Mouse (Mus musculus): ENCODE measurements around the gene Homer3. TPM values are rescaled to one million over a fixed set of nuclear protein-coding genes. Genes with fewer than 3 reads are reported as not detected.
A peak's percentile ranks its signal among the peaks of the same experiment; 100 is the strongest.

Gene Homer3
- polyA plus RNA-seq, 1 experiment from 2014 or later = 48.4 TPM

GRCm38 (mm10) chr8:70316511-70317504 is 34.2 kb downstream of the Homer3 start:
- 19% methylated on average over 15 of the region's 15 CpGs for WGBS

GRCm38 (mm10) chr8:70317872-70318271 is 35.2 kb downstream of the Homer3 start:
- H3K27ac ChIP-seq (ENCODE audit: poor library complexity, severe bottlenecking) = no peak overlapping the region
- ATAC-seq (ENCODE audit: insufficient number of reproducible peaks, low FRiP score) = no peak

More at GRCm38 (mm10) chr8:70316511-70317504, 34.2 kb downstream of the Homer3 start:
- Histone ChIP-seq H3K27me3 (replicated peaks) (peaks cover 13% of the 10 kb centered on the region; the same call in 1 of the 2 replicates), H3K9ac (peak overlapping the region; percentile 68), H3K4me1 (replicated peaks) (peaks cover 25% of the 10 kb centered on the region), H3K4me3 (peak overlapping the region; percentile 63), H3K36me3 (peaks cover 22% of the 10 kb centered on the region), H3K27ac (ENCODE audit: poor library complexity, severe bottlenecking) (no peak overlapping the region), H3K9me3 (replicated peaks) (no peaks in the 10 kb centered on the region), H3K4me2 (peak overlapping the region; percentile 93)
- peak; percentile 61 for ATAC-seq (ENCODE audit: insufficient number of reproducible peaks, low FRiP score)

GRCm38 (mm10) chr8:70323716-70324115 is 41.1 kb downstream of the Homer3 start:
- no peaks in the 10 kb centered on the region for H3K27me3 ChIP-seq (replicated peaks)
- no peak overlapping the region for H3K27ac ChIP-seq (ENCODE audit: poor library complexity, severe bottlenecking)
- no peak overlapping the region for H3K4me3 ChIP-seq
- H3K9ac ChIP-seq = no peak overlapping the region
- peaks cover 4% of the 10 kb centered on the region; the same call in 1 of the 2 replicates for H3K36me3 ChIP-seq
- no peak for ATAC-seq (ENCODE audit: insufficient number of reproducible peaks, low FRiP score)
- 93% methylated on average over 3 of the region's 3 CpGs for WGBS
- no peaks in the 10 kb centered on the region for H3K4me1 ChIP-seq (replicated peaks)
- peaks cover 8% of the 10 kb centered on the region; the same call in 1 of the 2 replicates for H3K9me3 ChIP-seq (replicated peaks)
- H3K4me2 ChIP-seq = no peak overlapping the region

More at GRCm38 (mm10) chr8:70317872-70318271, 35.2 kb downstream of the Homer3 start:
- Histone ChIP-seq H3K4me3 (no peak overlapping the region), H3K4me1 (replicated peaks) (peaks cover 25% of the 10 kb centered on the region), H3K4me2 (no peak overlapping the region), H3K9ac (no peak overlapping the region), H3K27me3 (replicated peaks) (peaks cover 13% of the 10 kb centered on the region; the same call in 1 of the 2 replicates), H3K9me3 (replicated peaks) (no peaks in the 10 kb centered on the region), H3K36me3 (peaks cover 11% of the 10 kb centered on the region)
- 75% methylated on average over 5 of the region's 5 CpGs for WGBS

- Histone ChIP-seq H3K9ac (no peak overlapping the region), H3K4me2 (no peak overlapping the region), H3K4me1 (replicated peaks) (peaks cover 24% of the 10 kb centered on the region), H3K27ac (ENCODE audit: poor library complexity, severe bottlenecking) (peak overlapping the region; percentile 22), H3K27me3 (replicated peaks) (peaks cover 21% of the 10 kb centered on the region), H3K4me3 (no peak overlapping the region), H3K9me3 (replicated peaks) (peaks cover 8% of the 10 kb centered on the region; the same call in 1 of the 2 replicates), H3K36me3 (peaks cover 20% of the 10 kb centered on the region)
- ATAC-seq (ENCODE audit: insufficient number of reproducible peaks, low FRiP score) = peak; percentile 49; the same call in 1 of the 2 replicates
- 75% methylated on average over 6 of the region's 6 CpGs for WGBS
Measured at GRCm38 (mm10) chr8:70327512-70327911, 44.9 kb downstream of the Homer3 start.

GRCm38 (mm10) chr8:70329124-70329834 is 46.7 kb downstream of the Homer3 start, which contains the start of gene Gdf1:
Gdf1 (plus strand) TSS chr8:70329817.
- H3K27ac ChIP-seq (ENCODE audit: poor library complexity, severe bottlenecking) = peak within 1 kb of the TSS; percentile 22
- peak within 1 kb of the TSS; percentile 36 for H3K9ac ChIP-seq
- H3K4me2 ChIP-seq = peak within 1 kb of the TSS; percentile 64
- peak; percentile 53 for ATAC-seq (ENCODE audit: insufficient number of reproducible peaks, low FRiP score)
- WGBS = 27% methylated on average over 14 of the region's 14 CpGs
- H3K4me3 ChIP-seq = peak within 1 kb of the TSS; percentile 33
- peaks cover 21% of the 10 kb centered on the region for H3K27me3 ChIP-seq (replicated peaks)
- peaks cover 8% of the 10 kb centered on the region; the same call in 1 of the 2 replicates for H3K9me3 ChIP-seq (replicated peaks)
- H3K36me3 ChIP-seq = peaks cover 37% of the 10 kb centered on the region
- peaks cover 24% of the 10 kb centered on the region for H3K4me1 ChIP-seq (replicated peaks)

GRCm38 (mm10) chr8:70329835-70330740 is 47.5 kb downstream of the Homer3 start:
- Histone ChIP-seq H3K27ac (ENCODE audit: poor library complexity, severe bottlenecking) (no peak overlapping the region), H3K4me2 (peak overlapping the region; percentile 64), H3K4me3 (peak overlapping the region; percentile 33), H3K9ac (peak overlapping the region; percentile 36), H3K36me3 (peaks cover 46% of the 10 kb centered on the region), H3K27me3 (replicated peaks) (peaks cover 21% of the 10 kb centered on the region), H3K9me3 (replicated peaks) (peaks cover 8% of the 10 kb centered on the region; the same call in 1 of the 2 replicates), H3K4me1 (replicated peaks) (peaks cover 24% of the 10 kb centered on the region)
- WGBS = 7% methylated on average over 45 of the region's 45 CpGs
- ATAC-seq (ENCODE audit: insufficient number of reproducible peaks, low FRiP score) = peak; percentile 15; the same call in 1 of the 2 replicates

GRCm38 (mm10) chr8:70330741-70331364 is 48.2 kb downstream of the Homer3 start:
- H3K27me3 ChIP-seq (replicated peaks) = peaks cover 21% of the 10 kb centered on the region
- peak overlapping the region; percentile 64 for H3K4me2 ChIP-seq
- H3K9me3 ChIP-seq (replicated peaks) = peaks cover 8% of the 10 kb centered on the region; the same call in 1 of the 2 replicates
- no peak overlapping the region for H3K27ac ChIP-seq (ENCODE audit: poor library complexity, severe bottlenecking)
- peak overlapping the region; percentile 33 for H3K4me3 ChIP-seq
- peaks cover 53% of the 10 kb centered on the region for H3K36me3 ChIP-seq
- H3K4me1 ChIP-seq (replicated peaks) = peaks cover 24% of the 10 kb centered on the region
- ATAC-seq (ENCODE audit: insufficient number of reproducible peaks, low FRiP score) = peak; percentile 77
- 36% methylated on average over 53 of the region's 53 CpGs for WGBS
- peak overlapping the region; percentile 36 for H3K9ac ChIP-seq

- Histone ChIP-seq H3K27me3 (replicated peaks) (peaks cover 21% of the 10 kb centered on the region), H3K4me2 (no peak overlapping the region), H3K9ac (no peak overlapping the region), H3K27ac (ENCODE audit: poor library complexity, severe bottlenecking) (no peak overlapping the region), H3K4me1 (replicated peaks) (peaks cover 24% of the 10 kb centered on the region), H3K36me3 (peaks cover 60% of the 10 kb centered on the region), H3K9me3 (replicated peaks) (peaks cover 8% of the 10 kb centered on the region; the same call in 1 of the 2 replicates), H3K4me3 (no peak overlapping the region)
- WGBS = 80% methylated on average over 19 of the region's 19 CpGs
- ATAC-seq (ENCODE audit: insufficient number of reproducible peaks, low FRiP score) = no peak
Measured at GRCm38 (mm10) chr8:70331526-70331925, 48.9 kb downstream of the Homer3 start.

GRCm38 (mm10) chr8:70332070-70332877 is 49.6 kb downstream of the Homer3 start:
- WGBS = 35% methylated on average over 40 of the region's 41 CpGs
- H3K36me3 ChIP-seq = peaks cover 66% of the 10 kb centered on the region
- no peak overlapping the region for H3K4me3 ChIP-seq
- H3K4me1 ChIP-seq (replicated peaks) = peaks cover 24% of the 10 kb centered on the region
- H3K9ac ChIP-seq = no peak overlapping the region
- H3K4me2 ChIP-seq = no peak overlapping the region
- ATAC-seq (ENCODE audit: insufficient number of reproducible peaks, low FRiP score) = peak; percentile 43; the same call in 1 of the 2 replicates
- peaks cover 21% of the 10 kb centered on the region for H3K27me3 ChIP-seq (replicated peaks)
- H3K27ac ChIP-seq (ENCODE audit: poor library complexity, severe bottlenecking) = no peak overlapping the region
- peaks cover 7% of the 10 kb centered on the region; the same call in 1 of the 2 replicates for H3K9me3 ChIP-seq (replicated peaks)

Data from heart, embryonic 12.5 days (tissue).